Mouse (Mus musculus) midbrain, embryonic 11.5 days (tissue): ENCODE measurements at regions not wholly inside any gene's neighbourhood (a gene's known extent, or its start where the extent isn't known, plus 50 kb on each side); places are given as distances from the start of the nearest gene placed in this dataset. TPM values are rescaled to one million over a fixed set of nuclear protein-coding genes. Genes with fewer than 3 reads are reported as not detected.

Source experiments
- microRNA-seq: library from miRNA; unstranded; fragments of <30 nt; microRNA quantifications from one replicate; pipeline ENCODE4, GENCODE M21; 2017

Small RNA genes in the stretch of these regions (microRNA-seq; reads per million reads assigned to microRNA genes)
- not detected for gene Gm23177
